Mouse (Mus musculus): ENCODE measurements around the gene Cpe. TPM values are rescaled to one million over a fixed set of nuclear protein-coding genes. Genes with fewer than 3 reads are reported as not detected.
A peak's percentile ranks its signal among the peaks of the same experiment; 100 is the strongest.

Gene Cpe
- polyA plus RNA-seq, 1 experiment from 2014 or later = 15.3 TPM

DNA sequence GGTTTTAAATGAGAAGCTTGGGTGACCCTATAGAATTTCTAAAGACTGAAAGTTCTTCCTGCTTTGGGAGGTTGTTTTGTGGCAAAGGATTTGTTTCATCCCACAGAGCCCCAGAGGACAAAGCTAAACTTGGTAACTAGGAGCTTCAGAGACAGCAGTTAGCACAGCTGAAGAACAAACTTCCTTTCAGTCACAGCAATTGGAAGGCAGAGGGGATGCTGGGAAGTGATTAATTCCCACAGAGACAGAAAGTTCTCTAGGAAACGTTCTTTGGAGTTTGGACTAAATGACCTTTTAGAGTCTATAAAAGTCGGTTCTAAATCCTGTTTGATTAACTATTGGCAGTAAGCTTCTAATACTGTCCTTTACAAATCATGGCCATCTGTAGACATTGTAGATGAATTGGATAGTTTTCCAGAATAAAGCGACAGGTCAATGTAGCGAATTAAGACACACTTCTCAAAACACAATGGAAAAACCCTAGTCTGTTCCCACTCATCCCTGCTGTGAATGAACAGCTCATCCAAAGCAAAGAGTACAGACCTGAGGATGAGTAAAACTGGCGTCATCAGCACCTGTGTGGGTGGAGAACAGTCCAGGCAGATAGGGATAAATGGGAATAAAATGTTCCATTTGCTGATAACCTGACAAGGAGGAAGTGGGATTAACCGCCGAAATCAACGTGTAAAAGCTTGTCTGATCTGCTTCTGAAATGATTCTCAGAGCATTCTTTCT lies 58.6 kb downstream of the Cpe start:
- DNase-seq (ENCODE audit: low spot score) = no peak

DNA sequence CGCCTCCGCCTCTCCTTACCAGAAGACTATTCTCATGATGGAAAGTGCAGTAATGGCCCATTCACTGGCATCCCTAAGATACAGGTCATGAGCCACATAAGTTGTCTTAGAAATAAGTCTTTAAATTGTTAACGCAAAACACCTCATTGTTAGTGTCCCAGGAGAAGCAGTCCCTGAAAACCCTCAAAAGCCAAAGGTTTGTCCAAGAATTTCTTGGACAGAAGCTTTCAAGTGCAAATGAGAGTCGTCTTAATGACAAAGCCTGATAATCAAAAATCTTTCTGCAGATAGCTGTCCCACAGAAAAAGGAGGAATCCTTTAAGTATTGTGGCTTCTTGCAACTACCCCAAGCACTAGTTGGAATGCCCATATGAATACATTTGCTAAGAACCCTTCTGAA lies 60.7 kb downstream of the Cpe start:
- no peak for DNase-seq (ENCODE audit: low spot score)

DNA sequence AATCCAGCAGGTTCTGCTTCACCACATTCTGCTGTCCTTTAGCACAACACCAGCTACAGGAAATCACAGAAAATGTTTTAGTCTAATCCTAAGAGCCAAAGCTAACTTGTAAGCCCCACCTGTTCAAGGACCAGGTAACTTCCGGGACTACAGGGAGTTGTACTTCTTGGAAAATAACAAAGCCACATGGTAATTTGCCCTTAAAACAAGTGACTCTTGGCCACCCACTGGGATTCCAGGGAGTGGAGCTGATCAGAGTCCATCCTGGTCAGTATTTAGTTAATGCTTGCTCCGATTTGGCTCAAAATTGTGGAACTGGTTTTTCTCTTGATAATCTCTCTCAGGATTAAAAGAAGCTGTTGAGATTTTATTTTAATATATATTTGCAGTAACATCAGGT lies 61.1 kb downstream of the Cpe start:
- DNase-seq (ENCODE audit: low spot score) = no peak

DNA sequence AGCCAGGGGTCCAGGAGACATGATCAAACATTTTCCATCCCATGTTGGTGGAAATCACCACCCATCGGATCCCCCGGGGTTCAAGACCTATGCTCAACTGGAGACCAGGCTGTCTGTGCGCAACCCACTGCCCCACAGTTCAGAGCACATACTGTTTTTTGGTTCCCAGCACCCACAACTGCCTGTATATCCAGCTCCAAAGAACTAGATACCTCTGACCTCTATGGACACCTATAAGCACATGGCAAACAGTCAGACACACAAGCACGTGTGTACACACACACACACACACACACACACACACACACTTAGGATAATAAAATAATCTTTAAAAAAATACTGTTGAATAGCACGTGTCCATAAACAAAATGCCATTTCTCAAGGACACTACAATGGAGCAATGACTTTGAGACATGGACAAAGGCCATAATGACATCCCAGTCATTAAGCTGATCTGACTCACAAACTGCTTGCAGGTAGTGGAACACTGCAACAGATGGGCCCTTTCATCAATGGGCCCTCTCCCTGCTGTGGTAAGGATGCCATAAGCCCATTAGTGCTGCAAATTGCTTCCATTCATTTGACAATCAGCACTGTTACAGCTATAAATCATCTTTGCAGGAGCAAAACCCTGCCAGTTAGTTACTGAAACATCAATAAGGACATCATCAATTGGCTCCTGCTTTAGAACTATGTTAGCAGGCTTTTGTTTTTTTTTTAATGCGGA lies 63.7 kb downstream of the Cpe start:
- no peak for DNase-seq (ENCODE audit: low spot score)

DNA sequence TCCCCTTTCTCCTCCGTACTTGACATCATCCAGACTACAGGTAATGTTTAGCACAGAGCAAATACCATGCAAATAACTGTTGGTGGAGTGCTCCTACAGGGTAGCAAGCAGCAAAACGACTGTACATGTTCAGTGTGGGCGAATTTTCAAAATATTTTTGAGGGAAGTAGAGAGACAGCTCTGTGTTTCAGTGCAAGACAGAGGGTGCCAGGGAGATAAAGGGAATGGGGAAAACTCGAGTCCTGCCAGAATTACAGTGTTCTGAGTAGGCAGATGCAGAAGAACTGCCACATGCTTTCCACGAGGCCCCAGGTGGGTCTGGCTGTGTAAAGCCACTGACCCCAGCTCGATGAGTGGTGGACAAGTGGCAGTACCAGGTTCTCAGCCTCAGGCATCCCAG lies 64.8 kb downstream of the Cpe start:
- DNase-seq (ENCODE audit: low spot score) = no peak

DNA sequence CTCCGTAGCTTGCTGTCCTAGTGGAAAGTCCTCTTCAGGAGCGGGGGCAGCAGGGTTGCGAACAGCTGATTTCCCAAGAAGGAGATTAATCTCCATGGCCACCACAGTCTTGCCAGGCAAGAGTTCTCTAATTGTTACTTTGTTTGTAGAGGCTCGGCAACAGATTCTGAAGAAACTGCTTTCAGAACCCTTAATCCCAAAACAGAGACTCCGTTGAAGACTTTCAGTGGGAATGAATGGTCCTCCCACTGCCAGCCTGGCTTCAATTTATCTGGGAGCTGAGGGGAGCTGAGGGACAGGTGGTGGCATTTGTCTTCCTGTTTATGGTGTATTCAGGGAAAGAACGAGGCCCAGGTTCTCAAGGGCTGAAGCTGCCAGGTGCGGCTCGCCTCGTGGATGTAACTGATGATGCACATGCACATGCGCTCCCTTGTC lies 68.2 kb downstream of the Cpe start:
- no peak for DNase-seq (ENCODE audit: low spot score)

DNA sequence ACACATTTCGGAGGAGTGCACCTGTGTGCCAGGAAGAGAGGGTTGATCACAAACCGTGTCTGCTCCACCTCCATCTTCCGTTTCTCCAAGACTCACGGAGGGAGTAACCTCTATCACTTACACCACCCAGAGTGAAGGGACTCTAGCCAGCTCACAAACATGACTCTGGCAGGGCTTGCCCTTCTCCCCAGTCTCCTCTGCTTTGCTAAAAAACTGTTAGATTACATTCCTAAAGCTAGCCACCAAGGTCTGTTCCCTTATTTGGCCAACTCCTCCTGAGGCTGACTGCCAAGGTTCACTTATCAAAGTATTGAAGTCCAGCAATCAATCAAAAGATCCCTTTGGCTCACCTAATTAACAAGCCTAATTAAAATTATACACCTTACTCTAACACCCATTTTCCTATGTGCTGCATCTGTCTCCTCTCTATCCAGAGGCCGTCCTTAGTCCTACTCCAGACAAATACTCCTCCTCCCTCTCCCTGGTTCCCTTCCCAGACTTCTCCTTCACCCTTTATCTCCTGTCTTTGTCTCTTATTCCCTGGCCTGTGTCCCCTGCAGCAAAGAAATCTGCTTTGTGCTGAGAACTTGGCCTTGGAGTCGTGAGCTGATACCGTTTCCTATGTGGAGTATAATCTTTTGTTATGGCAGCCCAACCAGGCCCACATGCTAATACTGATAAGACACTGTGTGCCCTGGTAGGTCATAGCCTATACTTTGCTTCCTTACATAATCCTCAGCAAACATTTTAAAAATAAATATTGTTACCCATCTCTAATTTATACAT lies 72.3 kb downstream of the Cpe start:
- DNase-seq (ENCODE audit: low spot score) = no peak

DNA sequence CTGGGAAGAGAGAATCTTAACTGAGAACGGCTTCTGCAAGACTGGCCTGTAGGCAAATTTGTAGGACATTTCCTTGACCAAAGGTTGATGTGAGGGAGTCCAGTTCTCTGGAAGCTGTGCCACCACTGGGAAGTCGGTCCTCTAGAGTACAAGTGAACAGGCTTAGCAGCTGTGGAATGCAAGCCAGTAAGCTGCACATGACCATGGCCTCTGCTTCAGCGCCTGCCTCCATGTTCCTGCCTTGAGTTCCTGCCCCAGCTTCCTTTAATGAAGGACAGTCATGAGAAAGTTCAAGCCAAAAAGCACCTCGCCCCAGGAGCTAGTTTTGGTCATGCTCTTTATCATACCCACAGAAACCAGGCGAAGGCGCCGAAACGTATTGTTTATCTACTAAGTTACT lies 73.2 kb downstream of the Cpe start:
- no peak for DNase-seq (ENCODE audit: low spot score)

DNA sequence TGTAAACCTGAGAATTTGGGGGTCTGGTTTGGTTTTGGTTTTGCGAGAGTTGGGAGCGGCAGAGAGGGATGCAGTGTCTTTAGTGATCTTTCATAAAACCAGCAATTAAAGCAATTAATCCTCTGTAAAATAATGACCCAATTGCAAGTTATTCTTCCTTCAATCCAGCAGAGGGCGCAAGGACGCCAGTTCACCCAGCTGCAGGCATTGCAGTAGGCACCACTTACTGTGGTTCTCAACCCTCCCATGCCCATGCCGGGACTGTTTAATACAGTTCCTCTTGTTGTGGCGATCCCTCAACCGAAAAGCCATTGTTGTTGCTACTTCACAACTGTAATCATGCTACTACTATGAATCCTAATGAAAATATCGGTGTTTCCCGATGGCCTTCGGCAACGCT lies 74.2 kb downstream of the Cpe start:
- peak; percentile 59 for DNase-seq (ENCODE audit: low spot score)

DNA sequence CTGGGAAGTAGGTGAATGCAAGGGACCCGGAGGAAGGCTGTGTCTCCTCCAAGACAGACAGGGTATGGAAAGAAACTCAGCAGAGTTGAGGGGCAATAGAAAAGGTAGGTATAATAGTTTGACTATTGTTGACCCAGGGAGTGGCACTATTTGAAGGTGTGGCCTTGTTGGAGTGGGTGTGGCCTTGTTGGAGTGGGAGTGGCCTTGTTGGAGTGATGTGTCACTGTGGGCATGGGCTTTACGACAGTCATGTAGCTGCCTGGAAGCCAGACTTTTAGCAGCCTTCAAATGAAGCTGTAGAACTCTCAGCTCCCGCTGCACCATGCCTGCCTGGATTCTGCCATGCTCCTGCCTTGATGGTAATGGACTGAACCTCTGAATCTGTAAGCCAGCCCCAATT lies 76.3 kb downstream of the Cpe start:
- DNase-seq (ENCODE audit: low spot score) = no peak

DNA sequence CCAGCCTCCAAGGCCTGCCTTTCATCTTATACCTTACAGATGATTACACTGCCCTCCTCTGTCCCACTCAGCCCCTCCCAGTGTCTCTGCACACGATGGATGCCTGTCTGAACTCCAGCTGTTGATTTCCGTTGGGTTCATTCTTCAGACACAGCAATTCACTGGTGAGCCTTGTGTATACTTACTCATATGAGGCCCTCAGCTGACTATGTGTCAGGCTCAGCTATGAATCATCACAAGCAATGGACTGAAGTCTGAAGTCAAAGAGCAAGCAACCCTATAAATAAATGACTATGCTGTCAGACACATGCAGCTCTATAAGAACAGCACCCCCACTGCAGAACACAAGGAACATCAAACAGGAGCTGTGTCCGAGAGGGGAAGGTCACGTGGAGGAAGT lies 77.4 kb downstream of the Cpe start:
- DNase-seq (ENCODE audit: low spot score) = no peak

DNA sequence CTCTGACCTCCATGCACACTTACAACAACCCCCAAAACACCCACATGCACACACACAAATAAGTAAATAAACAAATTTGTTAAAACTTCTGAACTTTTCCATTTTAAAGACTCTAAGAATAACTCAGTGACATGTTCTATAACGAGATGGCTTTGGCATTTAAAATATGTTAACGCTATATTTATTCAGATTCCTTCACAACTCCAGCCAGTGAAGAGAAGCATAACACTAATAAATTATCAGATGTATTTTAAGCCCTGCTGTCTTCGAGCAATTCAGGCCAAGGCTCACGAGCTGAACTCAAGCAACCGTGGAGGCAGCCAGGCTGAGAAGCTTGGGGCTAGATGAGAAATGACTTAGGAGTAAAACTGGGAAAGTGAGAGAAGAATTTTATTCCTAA lies 79.2 kb downstream of the Cpe start:
- no peak for DNase-seq (ENCODE audit: low spot score)

DNA sequence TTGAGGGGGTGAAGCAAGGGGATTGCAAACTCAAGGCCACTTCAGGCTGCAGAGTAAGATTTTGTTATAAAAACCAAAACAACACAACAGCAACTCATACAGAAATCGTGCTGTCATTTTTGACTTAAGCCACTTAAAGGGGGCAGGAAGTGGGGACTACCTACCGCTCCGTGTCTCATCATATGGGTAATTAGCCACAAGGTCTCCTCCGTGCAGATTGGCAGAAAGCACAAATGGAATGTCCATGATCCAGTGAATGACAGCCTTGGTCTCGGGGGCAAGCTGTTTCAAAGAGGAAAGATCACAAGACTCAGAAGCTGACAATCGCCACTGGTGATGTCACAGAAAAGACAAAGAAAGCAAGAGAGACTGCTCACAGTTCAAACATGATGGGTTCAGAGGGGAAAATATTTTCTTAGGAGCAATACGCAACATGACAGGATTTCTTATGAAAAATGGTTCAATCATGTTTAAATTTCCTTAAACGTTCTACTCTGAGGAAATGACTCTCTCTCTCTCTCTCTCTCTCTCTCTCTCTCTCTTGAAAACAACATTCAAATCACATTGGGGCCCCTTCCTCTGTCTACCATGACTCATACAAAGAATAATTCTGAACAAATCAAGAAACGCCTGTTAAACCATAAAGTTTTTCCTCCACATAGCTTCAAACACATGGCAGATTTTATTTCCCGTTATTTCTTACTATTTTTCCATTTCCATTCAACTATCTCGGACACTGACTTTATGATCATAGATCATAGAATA lies 81.5 kb downstream of the Cpe start:
- DNase-seq (ENCODE audit: low spot score) = no peak

DNA sequence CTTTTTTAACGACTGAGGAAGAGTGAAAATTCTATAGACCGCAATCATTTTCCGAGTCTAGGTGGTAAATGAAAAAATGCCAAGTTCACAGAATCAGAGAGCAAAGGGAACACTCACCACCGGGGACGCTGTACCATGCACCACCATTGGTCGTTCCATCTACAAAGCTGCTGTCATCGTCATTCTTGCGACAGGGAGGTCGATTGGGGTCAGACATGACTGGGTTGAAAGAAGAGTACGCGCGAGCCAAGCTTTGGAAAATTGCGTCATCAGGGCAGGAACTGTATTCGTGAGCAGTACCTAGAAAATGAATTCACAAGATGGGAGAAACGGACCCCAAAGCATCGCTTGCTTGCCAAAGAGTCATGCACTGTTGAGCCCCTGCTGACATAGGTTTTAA lies 83.9 kb downstream of the Cpe start:
- no peak for DNase-seq (ENCODE audit: low spot score)

DNA sequence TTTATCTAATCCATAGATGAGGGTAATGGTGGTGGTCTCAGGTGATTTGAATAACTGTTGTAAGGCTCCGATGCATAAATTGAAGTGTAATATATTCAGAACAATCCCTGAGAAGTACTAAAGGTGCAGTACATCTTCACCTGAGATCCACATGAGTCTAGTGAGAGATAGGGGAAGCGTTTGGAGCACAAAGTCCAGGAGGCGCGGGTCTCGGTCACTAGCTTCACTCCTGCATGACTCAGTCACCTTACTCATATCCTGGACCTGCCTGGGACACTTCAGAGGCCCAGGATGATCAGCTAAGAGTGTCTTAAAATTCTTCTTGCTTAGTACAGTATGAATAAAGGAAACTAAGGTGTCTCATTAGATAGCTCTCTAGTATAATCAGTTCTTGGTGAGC lies 86.8 kb downstream of the Cpe start:
- DNase-seq (ENCODE audit: low spot score) = no peak

DNA sequence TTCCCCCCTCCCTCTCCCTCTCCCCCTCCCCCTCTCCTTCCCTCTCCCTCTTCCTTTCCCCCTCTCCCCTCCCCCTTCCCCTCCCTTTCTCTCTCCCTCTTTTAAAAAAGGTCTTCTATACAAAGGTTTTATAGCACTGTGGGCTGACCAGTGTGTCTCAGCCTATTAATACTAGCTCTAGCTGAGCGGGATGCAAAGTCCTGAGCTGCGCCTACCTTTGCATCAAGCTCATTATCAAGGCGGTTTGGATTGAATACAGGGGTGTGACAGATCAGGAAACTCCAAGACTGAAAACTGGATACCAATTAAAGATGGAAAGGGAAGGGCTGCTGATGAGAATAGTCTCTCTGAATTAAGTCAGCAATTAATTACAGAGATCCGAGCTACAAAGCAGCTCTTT lies 94.6 kb downstream of the Cpe start:
- no peak for DNase-seq (ENCODE audit: low spot score)

DNA sequence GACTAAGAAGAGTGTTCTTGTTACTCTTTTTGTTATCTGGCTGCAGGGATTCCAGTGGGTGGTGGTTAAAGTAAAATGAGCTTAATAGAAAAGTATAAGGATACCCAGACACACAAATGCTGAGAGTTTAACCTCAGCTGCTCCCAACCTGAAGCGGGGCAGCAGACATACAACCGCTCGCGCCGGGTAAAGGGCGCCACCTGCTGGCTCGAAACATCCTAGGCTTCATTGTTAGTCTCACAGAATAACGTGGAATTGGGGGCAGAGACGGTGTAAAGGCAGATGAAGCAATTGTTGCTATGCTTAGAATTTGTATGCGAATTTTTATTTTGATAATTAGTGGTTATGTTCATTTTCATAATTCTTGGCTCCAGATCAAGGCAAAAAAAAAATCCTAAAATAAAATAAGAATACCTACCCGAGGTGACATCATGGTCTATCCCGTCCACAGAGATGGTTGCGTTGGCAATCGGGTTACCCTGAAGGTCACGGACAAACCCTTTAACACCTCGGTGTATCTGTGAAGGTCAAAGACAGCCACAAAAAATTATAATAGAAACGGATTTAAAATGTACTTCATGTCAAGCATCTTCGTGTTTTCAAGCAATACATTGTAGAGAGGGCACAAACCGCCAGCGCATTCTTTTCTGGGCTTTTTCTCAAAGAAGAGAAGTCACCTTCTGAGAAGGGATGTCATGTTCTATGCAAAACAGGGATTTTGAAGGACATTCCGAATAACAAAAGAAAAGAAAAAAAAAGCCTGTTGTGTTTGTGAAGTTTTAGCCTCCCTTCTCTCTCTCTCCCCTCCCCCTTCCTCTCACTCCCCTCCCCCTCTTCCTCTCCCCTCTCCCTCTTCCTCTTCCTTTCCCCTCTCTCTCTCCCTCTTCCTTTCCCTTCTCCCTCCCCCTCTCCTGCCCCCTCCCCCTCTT lies 95.5 kb downstream of the Cpe start:
- peak; percentile 40 for DNase-seq (ENCODE audit: low spot score)

DNA sequence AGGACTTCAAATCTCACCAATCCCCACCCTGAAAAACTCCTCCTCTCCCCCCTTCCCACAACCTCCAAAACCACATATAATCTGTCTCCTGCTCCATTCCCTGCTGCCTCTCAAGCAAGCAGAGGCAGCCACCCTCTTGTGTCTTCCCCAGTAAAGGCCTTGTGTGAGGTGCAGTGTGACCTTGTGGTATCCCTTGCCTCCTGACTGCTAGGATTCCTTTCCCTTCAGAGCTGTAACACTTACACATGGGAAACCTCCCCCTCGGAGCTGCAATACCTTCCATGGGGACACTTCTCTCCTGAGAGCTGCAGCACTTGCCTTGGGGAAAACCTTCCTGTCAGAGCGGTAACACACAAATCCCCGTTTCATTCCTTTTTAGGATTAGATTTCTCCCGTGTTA lies 96.5 kb downstream of the Cpe start:
- no peak for DNase-seq (ENCODE audit: low spot score)

DNA sequence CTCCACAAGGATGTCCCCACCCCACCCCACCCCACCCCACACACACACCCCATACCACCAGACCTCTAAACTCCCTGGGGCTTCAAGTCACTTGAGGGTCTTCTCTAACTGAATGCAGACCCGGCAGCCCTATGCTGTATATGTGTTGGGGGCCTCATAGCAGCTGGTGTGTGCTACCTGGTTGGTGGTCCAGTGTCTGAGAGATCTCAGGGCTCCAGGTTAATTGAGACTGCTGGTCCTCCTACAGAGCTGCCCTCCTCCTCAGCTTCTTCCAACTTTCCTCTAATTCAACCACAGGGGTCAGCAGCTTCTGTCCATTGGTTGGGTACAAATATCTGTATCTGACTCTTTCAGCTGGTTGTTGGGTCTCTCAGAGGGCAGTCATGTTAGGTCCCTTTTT lies 102.4 kb downstream of the Cpe start:
- no peak for DNase-seq (ENCODE audit: low spot score)

DNA sequence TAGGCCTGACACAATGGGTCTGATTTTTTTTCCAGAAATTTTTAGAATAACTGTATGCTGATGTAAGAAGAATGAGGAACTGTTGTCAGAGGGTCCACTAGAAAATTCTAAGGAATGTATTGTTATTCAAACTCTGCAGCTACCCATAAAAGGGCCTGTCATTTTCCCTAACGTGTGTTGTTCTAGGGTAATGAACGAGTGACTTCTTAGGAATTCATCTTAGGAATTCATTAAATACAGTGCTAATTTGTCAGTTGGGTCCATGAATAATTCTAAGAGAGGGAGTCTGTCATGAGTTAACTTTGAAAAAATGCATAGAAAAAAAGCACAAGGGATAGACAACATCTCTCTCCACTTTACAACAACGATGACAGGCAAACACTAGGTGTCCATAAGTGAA lies 110.0 kb downstream of the Cpe start:
- no peak for DNase-seq (ENCODE audit: low spot score)

DNA sequence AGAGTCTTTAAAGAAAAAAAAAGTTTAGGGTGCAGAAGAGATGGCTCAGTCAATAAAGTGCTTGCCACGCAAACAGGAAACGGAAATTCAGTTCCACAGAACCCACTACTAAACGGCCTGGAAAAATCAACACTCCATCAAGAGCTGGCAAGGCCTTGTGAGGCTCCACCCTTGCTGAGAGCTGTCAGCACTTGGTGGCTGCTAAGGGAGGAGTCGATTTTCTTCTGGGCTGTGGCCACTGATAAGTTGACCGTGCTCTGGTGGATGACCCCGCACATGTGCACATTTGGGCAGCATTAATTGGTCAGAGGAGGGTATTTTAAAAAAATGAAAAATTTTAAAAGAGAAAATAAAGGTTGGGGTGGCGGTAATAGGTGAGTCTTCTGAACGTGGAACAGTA lies 114.6 kb downstream of the Cpe start:
- DNase-seq (ENCODE audit: low spot score) = no peak
